Mouse (Mus musculus) heart, adult 2 months (tissue): Measurements from ENCODE around the gene Baz2b.
A peak's percentile ranks its signal among the peaks of the same experiment; 100 is the strongest.

Experiments used
- EP300 ChIP-seq: fragments of 200-500 bp; IDR thresholded peaks from 2 replicates; pipeline ENCODE4 v1.6.1; 2011; ENCODE audit warnings: low read depth, low read length, control low read depth; ENCODE audit not compliant: insufficient read depth
- POLR2A ChIP-seq: fragments of 200-500 bp; IDR thresholded peaks from 2 replicates; pipeline ENCODE4 v1.6.1; 2011; ENCODE audit warnings: mild to moderate bottlenecking, low read depth, low read length, control low read depth; ENCODE audit not compliant: insufficient read depth

- TF ChIP-seq POLR2A (peak; percentile 21; the same call in 1 of the 2 replicates), EP300 (no peak)
These were observed 249.8 kb downstream of the Baz2b start for GRCm38 (mm10) chr2:59959668-59960494.
